Mouse (Mus musculus): ENCODE results near the gene Dennd1a. TPM values are rescaled to one million over a fixed set of nuclear protein-coding genes. Genes with fewer than 3 reads are reported as not detected.

The Dennd1a gene
- total RNA-seq, 2 experiments from 2014 or later, result 25.3 to 26.2 TPM

GRCm38 (mm10) chr2:37766027-37766761 lies 521.0 kb downstream of the Dennd1a start:
- no peak for DNase-seq
- intact Hi-C loops (cut with DNase I), result no loop called here

- no peak for DNase-seq
- intact Hi-C loops (cut with DNase I), result no loop called here
Observed at GRCm38 (mm10) chr2:37765082-37765483, 522.1 kb downstream of the Dennd1a start.

GRCm38 (mm10) chr2:37764514-37764913 lies 522.7 kb downstream of the Dennd1a start:
- intact Hi-C loops (cut with DNase I), result no loop called here

GRCm38 (mm10) chr2:37763638-37764037 lies 523.6 kb downstream of the Dennd1a start:
- DNase-seq, result no peak
- intact Hi-C loops (cut with DNase I), result no loop called here

More at GRCm38 (mm10) chr2:37764514-37764913, 522.7 kb downstream of the Dennd1a start:
- DNase-seq, result no peak

GRCm38 (mm10) chr2:37760633-37761032 lies 526.6 kb downstream of the Dennd1a start:
- DNase-seq, result no peak
- intact Hi-C loops (cut with DNase I), result no loop called here

- intact Hi-C loops (cut with DNase I), result no loop called here
Observed at GRCm38 (mm10) chr2:37758343-37759015, 528.7 kb downstream of the Dennd1a start.

GRCm38 (mm10) chr2:37757784-37758183 lies 529.4 kb downstream of the Dennd1a start:
- intact Hi-C loops (cut with DNase I), result no loop called here

More at GRCm38 (mm10) chr2:37758343-37759015, 528.7 kb downstream of the Dennd1a start:
- DNase-seq, result no peak

GRCm38 (mm10) chr2:37757016-37757415 lies 530.2 kb downstream of the Dennd1a start:
- no peak for DNase-seq
- intact Hi-C loops (cut with DNase I), result no loop called here

More at GRCm38 (mm10) chr2:37757784-37758183, 529.4 kb downstream of the Dennd1a start:
- DNase-seq, result no peak

GRCm38 (mm10) chr2:37756220-37756930 lies 530.8 kb downstream of the Dennd1a start:
- no peak for DNase-seq
- intact Hi-C loops (cut with DNase I), result no loop called here

GRCm38 (mm10) chr2:37751114-37751513 lies 536.1 kb downstream of the Dennd1a start:
- intact Hi-C loops (cut with DNase I), result no loop called here
- no peak for DNase-seq

- DNase-seq, result no peak
- intact Hi-C loops (cut with DNase I), result no loop called here
Observed at GRCm38 (mm10) chr2:37749323-37749722, 537.9 kb downstream of the Dennd1a start.

Small RNA genes lying within 50 kb of the gene (microRNA-seq; reads per million reads assigned to microRNA genes)
- 0 reads per million in 2 experiments for gene Gm44455 (ENCODE audit: borderline number of aligned reads in 2 of 2)

Other genes with a start within 250 kb of the Dennd1a start
- not detected for gene Lhx2, start 51.9 kb upstream of the Dennd1a start, total RNA-seq (2021)
- 1 to 10 TPM; 4.0 to 4.7 TPM for gene Nek6, start 224.3 kb upstream of the Dennd1a start, total RNA-seq (2021)